In genomic region chr9:86451617-86452016, GRCm38 (mm10) we compare ENCODE assay signal across 8 mouse cellular contexts. TPM values are rescaled to one million over a fixed set of nuclear protein-coding genes. Genes with fewer than 3 reads are reported as not detected.
DNase-seq lines count a peak whose midpoint lies in the region; ATAC-seq and TF ChIP-seq lines count a peak whose summit lies in the region.

No protein-coding gene starts in this region.

- H3K4me3 ChIP-seq in cerebellum, adult 2 months (replicated peaks; ENCODE audit: insufficient read depth, low read depth, low read length): peak overlapping the region; percentile 3
- 0 out of 2 replicates have a peak overlapping the region, but pooled peaks have one; percentile 15 for H3K4me3 ChIP-seq in forebrain, postnatal 0 days (ENCODE audit: low read depth, low read length)
- H3K4me3 ChIP-seq in hindbrain, embryonic 16.5 days (ENCODE audit: low read length): peak overlapping the region; percentile 29; the same call in 1 of the 2 replicates

- no peaks in the 10 kb centered on the region for H3K9me3 ChIP-seq in forebrain, postnatal 0 days (ENCODE audit: low read length)
- H3K9me3 ChIP-seq in hindbrain, embryonic 16.5 days (ENCODE audit: control insufficient read depth, low read length): no peaks in the 10 kb centered on the region

- peaks cover 9% of the 10 kb centered on the region for H3K4me1 ChIP-seq in cerebellum, adult 2 months (ENCODE audit: control insufficient read depth, insufficient read depth, low read length)
- H3K4me1 ChIP-seq in forebrain, postnatal 0 days (ENCODE audit: insufficient read depth): no peaks in the 10 kb centered on the region
- peaks cover 9% of the 10 kb centered on the region for H3K4me1 ChIP-seq in hindbrain, embryonic 16.5 days (ENCODE audit: control insufficient read depth, insufficient read depth, low read depth, low read length)

- peak; percentile 27 to 45 for DNase-seq in adrenal gland, adult 18-20 months (ENCODE audit: low spot score in 2 of 2)
- no peak for DNase-seq in adrenal gland, postnatal 4 days (ENCODE audit: low spot score in 2 of 2)
- peak; percentile 55 to 65 for DNase-seq in cerebellum, adult 2 months
- DNase-seq in forebrain, postnatal 0 days: peak; percentile 85
- DNase-seq in left cerebral cortex, postnatal 10 days (ENCODE audit: extremely low spot score in 1 of 2, low spot score in 2 of 2): peak; percentile 58 to 73
- peak; percentile 73 to 84 for DNase-seq in right cerebral cortex, adult 2 months (ENCODE audit: low spot score in 2 of 2)

- peak; percentile 91 for TF ChIP-seq CTCF in cerebellum, adult 2 months (IDR thresholded peaks at IDR 0.05; ENCODE audit: borderline replicate concordance, insufficient read depth, low read depth, low read length)
- TF ChIP-seq CTCF in forebrain, postnatal 0 days (IDR thresholded peaks at IDR 0.05; ENCODE audit: low read depth): peak; percentile 93

- H3K27me3 ChIP-seq in cerebellum, adult 2 months (ENCODE audit: control insufficient read depth, insufficient read depth, low read length): no peaks in the 10 kb centered on the region
- H3K27me3 ChIP-seq in forebrain, postnatal 0 days (ENCODE audit: insufficient read depth, low read length): no peaks in the 10 kb centered on the region
- H3K27me3 ChIP-seq in hindbrain, embryonic 16.5 days (replicated peaks; ENCODE audit: control insufficient read depth, insufficient read depth, low read length): no peaks in the 10 kb centered on the region

- peak; percentile 92 for ATAC-seq in forebrain, postnatal 0 days
- peak; percentile 88 for ATAC-seq in hindbrain, embryonic 16.5 days
- peak; percentile 91 for ATAC-seq in megakaryocyte, adult 5-6 weeks (ENCODE audit: poor library complexity, severe bottlenecking)

- intact Hi-C loops in left cerebral cortex, postnatal 10 days (cut with DNase I): no loop called here

- no peak for TF ChIP-seq POLR2A in cerebellum, adult 2 months (IDR thresholded peaks at IDR 0.05; ENCODE audit: borderline replicate concordance, insufficient read depth, low read length)

- H3K36me3 ChIP-seq in forebrain, postnatal 0 days (ENCODE audit: insufficient read depth): no peaks in the 10 kb centered on the region
- no peaks in the 10 kb centered on the region for H3K36me3 ChIP-seq in hindbrain, embryonic 16.5 days (ENCODE audit: control insufficient read depth, insufficient read depth, low read length)

- no peak overlapping the region for H3K9ac ChIP-seq in forebrain, postnatal 0 days
- H3K9ac ChIP-seq in hindbrain, embryonic 16.5 days (ENCODE audit: low read depth, low read length): peak overlapping the region; percentile 36; the same call in 1 of the 2 replicates

- WGBS in cerebellum, adult 2 months: under 1% methylated on average over 13 of the region's 13 CpGs
- WGBS in forebrain, postnatal 0 days: 2% methylated on average over 13 of the region's 13 CpGs
- WGBS in hindbrain, embryonic 16.5 days: under 1% methylated on average over 13 of the region's 13 CpGs

- H3K27ac ChIP-seq in cerebellum, adult 2 months (ENCODE audit: insufficient read depth, low read length): no peak overlapping the region
- no peak overlapping the region for H3K27ac ChIP-seq in forebrain, postnatal 0 days (ENCODE audit: low read depth, low read length)
- no peak overlapping the region for H3K27ac ChIP-seq in hindbrain, embryonic 16.5 days (ENCODE audit: low read depth, low read length)

- peak overlapping the region; percentile 44 for H3K4me2 ChIP-seq in forebrain, postnatal 0 days (ENCODE audit: low read depth)
- H3K4me2 ChIP-seq in hindbrain, embryonic 16.5 days (ENCODE audit: low read length): peak overlapping the region; percentile 69

RNA-seq across cellular contexts. Expression of gene Ube2cbp, which starts 13.1 kb away (rescaled TPM):
- 1 to 10 TPM; 1.2 to 1.9 TPM for total RNA-seq in adrenal gland, adult 18-20 months (2021)
- 1 to 10 TPM; 4.3 to 5.1 TPM for total RNA-seq in adrenal gland, postnatal 4 days (2021)
- 3.5 and 3.7 TPM in 2 replicates for polyA plus RNA-seq in cerebellum, adult 2 months (2012; rRNA removed)
- total RNA-seq in forebrain, postnatal 0 days (2014; rRNA removed): 7.1 and 9.5 TPM in 2 replicates
- 5.5 and 5.8 TPM in 2 replicates for polyA plus RNA-seq in forebrain, postnatal 0 days (2015; fragmentation: Nextera tagmentation; extraction: Ambion mirVana)
- polyA plus RNA-seq in hindbrain, embryonic 16.5 days (2015; fragmentation: Nextera tagmentation; extraction: Ambion mirVana): 7.0 and 7.4 TPM in 2 replicates
- total RNA-seq in left cerebral cortex, postnatal 10 days (2021): 1 to 10 TPM; 4.4 to 5.9 TPM
- 0.47 and 0.93 TPM in 2 replicates for total RNA-seq in megakaryocyte, adult 5-6 weeks (2015)
- 0.53 and 0.92 TPM in 2 replicates for total RNA-seq in megakaryocyte, adult 5-6 weeks (2017)

RNA-seq across cellular contexts. Expression of gene Dop1a, which starts 15.3 kb away (rescaled TPM):
- total RNA-seq in adrenal gland, adult 18-20 months (2021): 10 to 100 TPM; 20.4 to 22.5 TPM
- 10 to 100 TPM; 34.3 to 35.3 TPM for total RNA-seq in adrenal gland, postnatal 4 days (2021)
- 50.9 and 53.1 TPM in 2 replicates for polyA plus RNA-seq in cerebellum, adult 2 months (2012; rRNA removed)
- total RNA-seq in forebrain, postnatal 0 days (2014; rRNA removed): 62.2 and 71.1 TPM in 2 replicates
- polyA plus RNA-seq in forebrain, postnatal 0 days (2015; fragmentation: Nextera tagmentation; extraction: Ambion mirVana): 10.5 and 18.2 TPM in 2 replicates
- 28.7 and 30.5 TPM in 2 replicates for polyA plus RNA-seq in hindbrain, embryonic 16.5 days (2015; fragmentation: Nextera tagmentation; extraction: Ambion mirVana)
- 10 to 100 TPM; 53.4 to 55.1 TPM for total RNA-seq in left cerebral cortex, postnatal 10 days (2021)
- total RNA-seq in megakaryocyte, adult 5-6 weeks (2015): 24.4 and 37.7 TPM in 2 replicates
- total RNA-seq in megakaryocyte, adult 5-6 weeks (2017): 29.5 and 35.5 TPM in 2 replicates

Comparison
In these comparisons a context has a peak if more than half of its experiments do, and no peak if none do; other contexts are left out.
1. DNase-seq: peak in adrenal gland, adult 18-20 months (2 of 2), cerebellum, adult 2 months (2 of 2), forebrain, postnatal 0 days (single experiment), left cerebral cortex, postnatal 10 days (2 of 2) and right cerebral cortex, adult 2 months (2 of 2); none in adrenal gland, postnatal 4 days (0 of 2).
2. Peak in every context shown above with its lines, with median percentiles within 50 percentile points of each other: H3K4me3 ChIP-seq and ATAC-seq.